Mouse (Mus musculus) forebrain, embryonic 11.5 days (tissue): ENCODE measurements around the gene Iqub. TPM values are rescaled to one million over a fixed set of nuclear protein-coding genes. Genes with fewer than 3 reads are reported as not detected.

Source experiments
- ATAC-seq: fragments of 200-750 bp; cut with Nextera tagmentation; replicated peaks from 2 replicates; pipeline ENCODE4 v1.8.0; 2017; ENCODE audit warnings: moderate TSS enrichment; ENCODE audit not compliant: low FRiP score
- DNase-seq: peaks from one replicate; pipeline ENCODE4 v3.0.0-alpha.2; 2017; ENCODE audit warnings: low spot score
- H3K27ac ChIP-seq: fragments of 300-500 bp; sonication (generic); 2 replicates; pipeline ENCODE4 v1.5.1; 2014; ENCODE audit warnings: low read depth, low read length
- H3K27me3 ChIP-seq: fragments of 300-500 bp; sonication (generic); 2 replicates; pipeline ENCODE4 v1.6.1; 2014; ENCODE audit warnings: mild to moderate bottlenecking, low read length, mixed read lengths; ENCODE audit not compliant: control insufficient read depth, insufficient read depth
- H3K36me3 ChIP-seq: fragments of 300-500 bp; sonication (generic); 2 replicates; pipeline ENCODE4 v1.6.1; 2014; ENCODE audit warnings: mild to moderate bottlenecking, low read length, moderate library complexity, mixed read lengths; ENCODE audit not compliant: control insufficient read depth, insufficient read depth
- H3K4me1 ChIP-seq: fragments of 300-500 bp; sonication (generic); replicated peaks from 2 replicates; pipeline ENCODE4 v1.6.1; 2014; ENCODE audit warnings: low read length, mixed read lengths; ENCODE audit not compliant: control insufficient read depth, insufficient read depth
- H3K4me2 ChIP-seq: fragments of 300-500 bp; sonication (generic); 2 replicates; pipeline ENCODE4 v1.6.1; 2014; ENCODE audit warnings: low read depth, mild to moderate bottlenecking, low read length, moderate library complexity, mixed read lengths; ENCODE audit not compliant: severe bottlenecking
- H3K4me3 ChIP-seq: fragments of 300-500 bp; sonication (generic); 2 replicates; pipeline ENCODE4 v1.5.1; 2014; ENCODE audit warnings: low read depth, low read length
- H3K9ac ChIP-seq: fragments of 300-500 bp; sonication (generic); 2 replicates; pipeline ENCODE4 v1.6.1; 2014; ENCODE audit warnings: low read length
- H3K9me3 ChIP-seq: fragments of 300-500 bp; sonication (generic); 2 replicates; pipeline ENCODE4 v1.6.1; 2016; ENCODE audit warnings: low read length, mixed read lengths; ENCODE audit not compliant: control insufficient read depth
- WGBS: fragments of 180-500 bp; shearing (Covaris S2); extraction: QIAGEN DNeasy Blood & Tissue Kit; methylation state at CpG from one replicate; pipeline ENCODE4 v1.1.7; 2014; 5-methylcytosine and 5-hydroxymethylcytosine counted together
- polyA plus RNA-seq: library from polyadenylated mRNA; unstranded; fragments of >200 nt; fragmentation: Nextera tagmentation; extraction: Ambion mirVana; gene quantifications from 2 replicates; pipeline ENCODE4 v1.2.1, GENCODE M21; 2014

Iqub gene
- polyA plus RNA-seq, 1 experiment from 2014 or later: 0.55 TPM

- ATAC-seq (no peak), DNase-seq (no peak)
- Histone ChIP-seq H3K4me2 (no peak overlapping the region), H3K9me3 (no peaks in the 10 kb centered on the region), H3K27me3 (no peaks in the 10 kb centered on the region), H3K9ac (no peak overlapping the region), H3K36me3 (no peaks in the 10 kb centered on the region), H3K4me3 (no peak overlapping the region), H3K4me1 (no peaks in the 10 kb centered on the region), H3K27ac (no peak overlapping the region)
Measured at GRCm38 (mm10) chr6:24542393-24542792, 27.5 kb upstream of the Iqub start.

- H3K4me3 ChIP-seq: no peak overlapping the region
- no peak overlapping the region for H3K9ac ChIP-seq
- no peak overlapping the region for H3K4me2 ChIP-seq
- no peaks in the 10 kb centered on the region for H3K9me3 ChIP-seq
- H3K27ac ChIP-seq: no peak overlapping the region
- H3K36me3 ChIP-seq: no peaks in the 10 kb centered on the region
- 82% methylated on average over 4 of the region's 4 CpGs for WGBS
- ATAC-seq (no peak), DNase-seq (no peak)
- H3K4me1 ChIP-seq: no peaks in the 10 kb centered on the region
- no peaks in the 10 kb centered on the region for H3K27me3 ChIP-seq
Measured at GRCm38 (mm10) chr6:24540106-24540505, 25.2 kb upstream of the Iqub start.

GRCm38 (mm10) chr6:24538435-24538834 is 23.6 kb upstream of the Iqub start:
- 89% methylated on average over 3 of the region's 3 CpGs for WGBS
- H3K36me3 ChIP-seq: no peaks in the 10 kb centered on the region
- H3K4me2 ChIP-seq: no peak overlapping the region
- no peaks in the 10 kb centered on the region for H3K27me3 ChIP-seq
- no peak overlapping the region for H3K4me3 ChIP-seq
- no peak overlapping the region for H3K9ac ChIP-seq
- H3K27ac ChIP-seq: no peak overlapping the region
- ATAC-seq (no peak), DNase-seq (no peak)
- no peaks in the 10 kb centered on the region for H3K9me3 ChIP-seq
- no peaks in the 10 kb centered on the region for H3K4me1 ChIP-seq

GRCm38 (mm10) chr6:24532804-24533203 is 17.9 kb upstream of the Iqub start:
- no peak for ATAC-seq
- DNase-seq: no peak
- Histone ChIP-seq H3K36me3 (no peaks in the 10 kb centered on the region), H3K9me3 (no peaks in the 10 kb centered on the region), H3K4me1 (no peaks in the 10 kb centered on the region), H3K9ac (no peak overlapping the region), H3K27me3 (no peaks in the 10 kb centered on the region), H3K4me2 (no peak overlapping the region), H3K27ac (no peak overlapping the region), H3K4me3 (no peak overlapping the region)
- 80% methylated on average over 3 of the region's 3 CpGs for WGBS

- no peaks in the 10 kb centered on the region for H3K36me3 ChIP-seq
- no peaks in the 10 kb centered on the region for H3K9me3 ChIP-seq
- H3K27ac ChIP-seq: no peak overlapping the region
- H3K4me1 ChIP-seq: 0 out of 2 replicates have a peak, but pooled peaks cover 2% of the 10 kb centered on the region
- no peaks in the 10 kb centered on the region for H3K27me3 ChIP-seq
- H3K4me2 ChIP-seq: peak overlapping the region; percentile 18; the same call in 1 of the 2 replicates
- no peak overlapping the region for H3K4me3 ChIP-seq
- no peak for DNase-seq
- ATAC-seq: no peak
- 66% methylated on average over 11 of the region's 11 CpGs for WGBS
- H3K9ac ChIP-seq: no peak overlapping the region
Measured at GRCm38 (mm10) chr6:24530711-24531420, 16.0 kb upstream of the Iqub start.

GRCm38 (mm10) chr6:24530166-24530565 is 15.3 kb upstream of the Iqub start:
- no peak for ATAC-seq
- Histone ChIP-seq H3K9ac (no peak overlapping the region), H3K27ac (no peak overlapping the region), H3K4me1 (0 out of 2 replicates have a peak, but pooled peaks cover 3% of the 10 kb centered on the region), H3K4me3 (no peak overlapping the region), H3K27me3 (no peaks in the 10 kb centered on the region), H3K4me2 (peak overlapping the region; percentile 18; the same call in 1 of the 2 replicates), H3K36me3 (no peaks in the 10 kb centered on the region), H3K9me3 (no peaks in the 10 kb centered on the region)
- WGBS: 20% methylated on average over 4 of the region's 4 CpGs
- peak; percentile 52 for DNase-seq

GRCm38 (mm10) chr6:24528064-24528243 is 13.1 kb upstream of the Iqub start, which contains the start of gene Asb15:
TSS of gene Asb15 (plus strand) at chr6:24528144.
- ATAC-seq: no peak; the same call in 1 of the 2 replicates
- no peak for DNase-seq
- H3K27me3 ChIP-seq: no peaks in the 10 kb centered on the region
- 51% methylated on average over 2 of the region's 2 CpGs for WGBS
- H3K9me3 ChIP-seq: no peaks in the 10 kb centered on the region
- peak within 1 kb of the TSS; percentile 82 for H3K4me3 ChIP-seq
- H3K4me2 ChIP-seq: peak within 1 kb of the TSS; percentile 56
- H3K4me1 ChIP-seq: 0 out of 2 replicates have a peak, but pooled peaks cover 3% of the 10 kb centered on the region
- no peak within 1 kb of the TSS for H3K27ac ChIP-seq
- H3K36me3 ChIP-seq: peaks cover 2% of the 10 kb centered on the region; the same call in 1 of the 2 replicates
- H3K9ac ChIP-seq: peak within 1 kb of the TSS; percentile 65

- Histone ChIP-seq H3K4me3 (peak within 1 kb of the TSS; percentile 82), H3K27ac (no peak within 1 kb of the TSS), H3K9me3 (no peaks in the 10 kb centered on the region), H3K9ac (peak within 1 kb of the TSS; percentile 65), H3K36me3 (peaks cover 2% of the 10 kb centered on the region; the same call in 1 of the 2 replicates), H3K4me1 (0 out of 2 replicates have a peak, but pooled peaks cover 3% of the 10 kb centered on the region), H3K27me3 (no peaks in the 10 kb centered on the region), H3K4me2 (peak within 1 kb of the TSS; percentile 56)
- WGBS: under 1% methylated on average over 53 of the region's 53 CpGs
- ATAC-seq (peak; percentile 98), DNase-seq (peak; percentile 96)
Measured at GRCm38 (mm10) chr6:24527155-24528063, 12.5 kb upstream of the Iqub start, which contains the start of gene Ndufa5. TSS of gene Ndufa5 (minus strand) at chr6:24528013.
